Mouse (Mus musculus) cerebellum, adult 18-20 months (tissue): ENCODE data around the gene A030005L19Rik.
"Not testable (repeated sequence)": the region's sequence is repeated elsewhere in the genome, so short reads cannot be mapped to it uniquely, and the experiment has no call there.

Experiments
- DNase-seq, 2 experiments: peaks; one replicate each; pipeline ENCODE4 v3.0.0; 2021

A030005L19Rik gene

GRCm38 (mm10) chr1:82913025-82913424 is at the start of gene A030005L19Rik:
Gene A030005L19Rik (plus strand): TSS chr1:82913325.
- DNase-seq, result no peak

GRCm38 (mm10) chr1:82870202-82870601 is 42.9 kb upstream of the A030005L19Rik start:
- DNase-seq, result no peak

GRCm38 (mm10) chr1:82879172-82879571 is 34.0 kb upstream of the A030005L19Rik start:
- DNase-seq, result no peak

- DNase-seq, result peak in 1 of 2 experiments; percentile 5
Observed at GRCm38 (mm10) chr1:82880196-82880595, 32.9 kb upstream of the A030005L19Rik start.

GRCm38 (mm10) chr1:82893269-82893668 is 19.9 kb upstream of the A030005L19Rik start:
- peak; percentile 16 to 28 for DNase-seq

- DNase-seq, result no peak
Observed at GRCm38 (mm10) chr1:82900567-82900966, 12.6 kb upstream of the A030005L19Rik start.

- no peak for DNase-seq
Observed at GRCm38 (mm10) chr1:82901201-82901600, 11.9 kb upstream of the A030005L19Rik start.

GRCm38 (mm10) chr1:82905886-82906285 is 7.2 kb upstream of the A030005L19Rik start:
- no peak for DNase-seq

GRCm38 (mm10) chr1:82913434-82913833 is 309 bp downstream of the A030005L19Rik start:
- not testable (repeated sequence) for DNase-seq

- DNase-seq, result no peak
Observed at GRCm38 (mm10) chr1:82924650-82925049, 11.5 kb downstream of the A030005L19Rik start, which contains the start of gene A030014E15Rik. Gene A030014E15Rik (plus strand): TSS chr1:82924917.

- not testable (repeated sequence) for DNase-seq
Observed at GRCm38 (mm10) chr1:82930558-82930957, 17.4 kb downstream of the A030005L19Rik start.

GRCm38 (mm10) chr1:82931326-82931725 is 18.2 kb downstream of the A030005L19Rik start, which contains the start of gene Gm6217:
Gene Gm6217 (minus strand): TSS chr1:82931399.
- not testable (repeated sequence) for DNase-seq

GRCm38 (mm10) chr1:82938666-82939065 is 25.5 kb downstream of the A030005L19Rik start:
- DNase-seq, result no peak

GRCm38 (mm10) chr1:82942505-82942904 is 29.4 kb downstream of the A030005L19Rik start:
- DNase-seq, result not testable (repeated sequence)

GRCm38 (mm10) chr1:82943295-82943694 is 30.2 kb downstream of the A030005L19Rik start, which contains the start of gene A030003K21Rik:
Gene A030003K21Rik (minus strand): TSS chr1:82943388.
- not testable (repeated sequence) for DNase-seq

- DNase-seq, result not testable (repeated sequence)
Observed at GRCm38 (mm10) chr1:82946029-82946428, 32.9 kb downstream of the A030005L19Rik start.

GRCm38 (mm10) chr1:82948601-82949000 is 35.5 kb downstream of the A030005L19Rik start:
- no peak for DNase-seq

GRCm38 (mm10) chr1:82955913-82956312 is 42.8 kb downstream of the A030005L19Rik start, which contains the start of gene Gm7544:
Gene Gm7544 (minus strand): TSS chr1:82956013.
- DNase-seq, result not testable (repeated sequence)

- DNase-seq, result no peak
Observed at GRCm38 (mm10) chr1:82959870-82960385, 46.8 kb downstream of the A030005L19Rik start, which contains the start of gene Gm47955. Gene Gm47955 (plus strand): TSS chr1:82960286.
